Comparison of ENCODE assay signal across 25 mouse cellular contexts in genomic region chr10:126646587-126646986, GRCm38 (mm10).
"Had no signal": no experiment of that assay in that cellular context is flagged by ENCODE, and none has a peak within 500 bp of the region (broad histone marks: within the 10 kb centered on the region; RNA-seq: fewer than 3 reads in every experiment).

No protein-coding gene starts in this region.

- H3K27me3 ChIP-seq: heart, embryonic 13.5 days; heart, embryonic 15.5 days; hindbrain, embryonic 13.5 days; hindbrain, embryonic 15.5 days; kidney, embryonic 15.5 days; limb, embryonic 13.5 days; limb, embryonic 15.5 days; liver, embryonic 12.5 days had no signal

- DNase-seq: gastrocnemius, postnatal 14 days; gastrocnemius, postnatal 36 days; heart, adult 18-20 months; heart, postnatal 14 days; heart, postnatal 36 days; kidney, adult 11 months; kidney, adult 2 months; kidney, adult 9 months; kidney, postnatal 14 days; kidney, postnatal 36 days; layer of hippocampus, adult 9-11 months; layer of hippocampus, postnatal 36 days; left cerebral cortex, postnatal 4 days had no signal

- H3K4me1 ChIP-seq: limb, embryonic 15.5 days; liver, embryonic 12.5 days had no signal

- H3K36me3 ChIP-seq: heart, embryonic 13.5 days; heart, embryonic 15.5 days; hindbrain, embryonic 13.5 days; hindbrain, embryonic 15.5 days; kidney, embryonic 15.5 days; limb, embryonic 13.5 days; limb, embryonic 15.5 days; liver, embryonic 12.5 days had no signal

- H3K4me2 ChIP-seq: heart, embryonic 11.5 days; heart, embryonic 13.5 days; heart, embryonic 15.5 days; hindbrain, embryonic 13.5 days; hindbrain, embryonic 15.5 days; kidney, embryonic 15.5 days; limb, embryonic 13.5 days; limb, embryonic 15.5 days; liver, embryonic 12.5 days had no signal

- H3K9me3 ChIP-seq: heart, embryonic 13.5 days; heart, embryonic 15.5 days; hindbrain, embryonic 13.5 days; hindbrain, embryonic 15.5 days; kidney, embryonic 15.5 days; limb, embryonic 13.5 days; limb, embryonic 15.5 days; liver, embryonic 12.5 days had no signal

- H3K4me3 ChIP-seq: heart, embryonic 13.5 days; heart, embryonic 15.5 days; hindbrain, embryonic 13.5 days; hindbrain, embryonic 15.5 days; kidney, embryonic 15.5 days; limb, embryonic 13.5 days; limb, embryonic 15.5 days; liver, embryonic 12.5 days had no signal

- ATAC-seq: hindbrain, postnatal 0 days; intestine, embryonic 16.5 days; liver, embryonic 12.5 days had no signal

- H3K9ac ChIP-seq: heart, embryonic 13.5 days; heart, embryonic 15.5 days; hindbrain, embryonic 13.5 days; hindbrain, embryonic 15.5 days; kidney, embryonic 15.5 days; limb, embryonic 13.5 days; limb, embryonic 15.5 days; liver, embryonic 12.5 days had no signal

- H3K27ac ChIP-seq: heart, embryonic 13.5 days; heart, embryonic 15.5 days; hindbrain, embryonic 13.5 days; hindbrain, embryonic 15.5 days; hindbrain, postnatal 0 days; kidney, embryonic 15.5 days; kidney, postnatal 0 days; limb, embryonic 13.5 days; limb, embryonic 15.5 days; liver, embryonic 12.5 days had no signal
